Mouse (Mus musculus): ENCODE measurements at regions not wholly inside any gene's neighbourhood (a gene's known extent, or its start where the extent isn't known, plus 50 kb on each side); places are given as distances from the start of the nearest gene placed in this dataset.

DNA sequence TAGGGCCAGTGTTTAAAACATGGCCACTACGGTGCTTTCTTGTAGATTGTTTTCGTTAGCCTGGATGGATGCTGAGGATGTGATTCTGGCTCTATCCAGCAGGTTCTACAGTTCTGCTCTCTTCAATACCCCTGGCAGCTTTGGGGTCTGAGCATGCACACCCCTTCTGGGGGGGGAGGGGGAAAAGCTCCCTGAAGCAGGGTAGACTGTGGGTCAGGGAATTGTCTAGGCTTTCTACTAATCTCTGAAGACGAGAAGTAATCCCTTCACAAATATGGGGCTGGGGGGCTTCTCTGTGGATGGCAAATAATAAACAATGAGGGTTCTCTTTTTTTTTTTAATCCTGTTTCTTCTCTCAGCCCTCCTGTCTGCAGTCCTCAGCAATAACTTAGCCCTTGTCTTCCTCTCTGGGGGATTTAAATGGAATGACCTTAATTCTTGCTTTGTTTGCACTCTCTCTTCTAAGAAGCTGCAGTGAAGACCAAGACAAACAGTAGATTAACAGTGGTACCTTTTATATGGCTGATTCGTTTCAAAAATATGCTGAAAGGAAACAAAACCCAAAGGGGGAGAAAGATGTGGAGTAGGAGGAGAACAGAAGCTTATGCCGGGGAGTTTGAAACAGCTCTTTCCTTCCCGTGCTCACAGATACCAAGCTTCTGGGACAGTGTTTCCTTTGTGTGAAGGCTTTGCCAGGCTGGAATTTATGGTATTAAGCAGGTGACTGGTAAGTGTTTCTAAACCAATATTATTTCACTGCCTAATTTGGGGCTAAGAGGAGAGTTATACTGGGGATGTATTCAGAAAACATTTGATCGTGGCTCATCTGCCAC is 92.9 kb downstream of the Mbip start:
- TF ChIP-seq EP300 (optimal IDR thresholded peaks at IDR 0.05) = no peak
- Histone ChIP-seq H3K27ac (replicated peaks) (no peak overlapping the region), H3K9me3 (ENCODE audit: control insufficient read depth, low read length) (no peaks in the 10 kb centered on the region), H3K4me3 (ENCODE audit: low read depth, low read length) (no peak overlapping the region), H3K27me3 (ENCODE audit: control insufficient read depth, insufficient read depth, low read length) (no peaks in the 10 kb centered on the region), H3K4me2 (replicated peaks; ENCODE audit: low read depth) (no peak overlapping the region), H3K36me3 (ENCODE audit: control insufficient read depth, insufficient read depth, low read length) (no peaks in the 10 kb centered on the region), H3K4me1 (replicated peaks; ENCODE audit: control insufficient read depth, insufficient read depth) (no peaks in the 10 kb centered on the region), H3K9ac (ENCODE audit: low read length) (no peak overlapping the region)
- no peak for DNase-seq (ENCODE audit: low spot score)
- WGBS = 42% methylated on average over 7 of the region's 7 CpGs
- no peak for ATAC-seq (ENCODE audit: low FRiP score, low TSS enrichment)

DNA sequence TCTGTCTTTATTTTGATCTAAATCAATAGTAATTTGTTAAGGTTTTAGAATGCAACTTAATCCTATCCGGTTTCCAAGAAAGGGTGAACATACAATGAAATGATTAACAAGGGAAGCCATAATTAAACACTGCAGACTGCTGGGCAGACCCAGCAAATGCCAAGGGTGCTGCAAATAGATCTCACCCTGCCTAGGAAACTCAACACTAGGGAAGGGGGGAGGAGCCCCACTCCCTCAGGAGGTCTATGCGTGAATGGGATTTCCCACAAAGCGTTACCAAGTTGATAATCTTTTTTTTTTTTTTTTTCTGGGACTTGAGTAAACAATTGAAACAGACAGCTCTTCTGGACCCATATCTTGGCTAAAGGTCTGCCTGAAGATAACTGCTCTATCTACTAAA is 95.4 kb downstream of the Mbip start:
- TF ChIP-seq CTCF (IDR thresholded peaks at IDR 0.05; ENCODE audit: low read depth) (no peak), EP300 (optimal IDR thresholded peaks at IDR 0.05) (no peak)
- Histone ChIP-seq H3K27me3 (ENCODE audit: control insufficient read depth, insufficient read depth, low read length) (no peaks in the 10 kb centered on the region), H3K4me3 (ENCODE audit: low read depth, low read length) (no peak overlapping the region), H3K36me3 (ENCODE audit: control insufficient read depth, insufficient read depth, low read length) (no peaks in the 10 kb centered on the region), H3K4me1 (replicated peaks; ENCODE audit: control insufficient read depth, insufficient read depth) (no peaks in the 10 kb centered on the region), H3K9ac (ENCODE audit: low read length) (no peak overlapping the region), H3K9me3 (ENCODE audit: control insufficient read depth, low read length) (no peaks in the 10 kb centered on the region), H3K4me2 (replicated peaks; ENCODE audit: low read depth) (no peak overlapping the region), H3K27ac (replicated peaks) (no peak overlapping the region)
- ATAC-seq (ENCODE audit: low FRiP score, low TSS enrichment) (no peak), DNase-seq (ENCODE audit: low spot score) (no peak)
- WGBS = 21% methylated on average over 3 of the region's 3 CpGs

GRCm38 (mm10) chr12:56246406-56246805 is 99.3 kb downstream of the Mbip start:
- Histone ChIP-seq H3K4me3 (ENCODE audit: low read depth, low read length) (no peak overlapping the region), H3K27ac (replicated peaks) (no peak overlapping the region), H3K4me1 (replicated peaks; ENCODE audit: control insufficient read depth, insufficient read depth) (no peaks in the 10 kb centered on the region), H3K4me2 (replicated peaks; ENCODE audit: low read depth) (no peak overlapping the region), H3K9ac (ENCODE audit: low read length) (no peak overlapping the region), H3K36me3 (ENCODE audit: control insufficient read depth, insufficient read depth, low read length) (no peaks in the 10 kb centered on the region), H3K27me3 (ENCODE audit: control insufficient read depth, insufficient read depth, low read length) (no peaks in the 10 kb centered on the region), H3K9me3 (ENCODE audit: control insufficient read depth, low read length) (no peaks in the 10 kb centered on the region)
- TF ChIP-seq EP300 (optimal IDR thresholded peaks at IDR 0.05) (no peak), CTCF (IDR thresholded peaks at IDR 0.05; ENCODE audit: low read depth) (no peak)
- DNase-seq (ENCODE audit: low spot score) = no peak
- no peak for ATAC-seq (ENCODE audit: low FRiP score, low TSS enrichment)
- 92% methylated on average over 7 of the region's 7 CpGs for WGBS

DNA sequence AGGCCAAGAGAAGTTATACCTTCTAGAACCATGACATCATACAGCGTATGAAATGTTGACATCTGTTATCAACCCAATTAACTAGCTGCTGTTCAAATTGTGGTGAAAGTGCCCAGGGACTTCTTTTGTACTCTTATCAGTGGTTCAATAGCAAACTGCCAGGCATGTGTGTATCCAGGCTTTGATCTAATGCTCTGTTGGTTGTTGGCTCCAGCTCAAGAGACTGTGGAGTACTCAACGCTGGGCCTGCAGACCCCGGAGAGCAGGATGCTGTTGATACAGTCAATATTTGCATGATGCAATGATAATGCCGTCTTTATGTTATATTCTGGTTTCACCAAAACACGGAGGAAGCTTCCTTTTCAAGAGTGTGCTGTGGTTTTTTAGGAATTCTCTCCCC is 102.9 kb downstream of the Mbip start:
- no peaks in the 10 kb centered on the region for H3K27me3 ChIP-seq (ENCODE audit: control insufficient read depth, insufficient read depth, low read length)
- no peak overlapping the region for H3K4me3 ChIP-seq (ENCODE audit: low read depth, low read length)
- no peaks in the 10 kb centered on the region for H3K36me3 ChIP-seq (ENCODE audit: control insufficient read depth, insufficient read depth, low read length)
- peak; percentile 83 for ATAC-seq (ENCODE audit: low FRiP score, low TSS enrichment)
- TF ChIP-seq EP300 (optimal IDR thresholded peaks at IDR 0.05) = no peak
- TF ChIP-seq CTCF (IDR thresholded peaks at IDR 0.05; ENCODE audit: low read depth) = no peak
- 55% methylated on average over 5 of the region's 5 CpGs for WGBS
- no peaks in the 10 kb centered on the region for H3K9me3 ChIP-seq (ENCODE audit: control insufficient read depth, low read length)
- H3K27ac ChIP-seq (replicated peaks) = no peak overlapping the region
- DNase-seq (ENCODE audit: low spot score) = peak; percentile 55
- no peak overlapping the region for H3K9ac ChIP-seq (ENCODE audit: low read length)
- no peak overlapping the region for H3K4me2 ChIP-seq (replicated peaks; ENCODE audit: low read depth)
- H3K4me1 ChIP-seq (replicated peaks; ENCODE audit: control insufficient read depth, insufficient read depth) = no peaks in the 10 kb centered on the region

DNA sequence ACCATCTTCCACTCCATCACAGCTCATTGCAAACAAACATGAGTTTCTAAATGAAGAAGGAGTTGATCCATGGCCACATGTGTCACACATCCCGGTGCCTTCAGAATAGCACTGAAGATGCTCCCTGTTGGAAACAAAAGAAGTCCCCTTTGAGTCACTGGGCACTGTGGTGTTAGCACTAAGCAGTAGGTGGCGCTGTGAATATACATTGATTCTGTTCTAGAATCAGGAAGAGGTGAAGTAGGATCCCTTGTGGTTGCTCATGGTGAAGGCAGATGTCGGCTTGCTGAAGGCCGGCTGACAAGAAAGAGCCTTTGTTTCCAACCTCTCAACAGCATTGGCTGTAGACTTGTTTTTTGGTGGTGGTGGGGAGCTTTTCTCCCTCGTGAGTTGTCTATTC is 104.0 kb downstream of the Mbip start:
- ATAC-seq (ENCODE audit: low FRiP score, low TSS enrichment) (peak; percentile 82), DNase-seq (ENCODE audit: low spot score) (peak; percentile 65)
- Histone ChIP-seq H3K4me3 (ENCODE audit: low read depth, low read length) (no peak overlapping the region), H3K9ac (ENCODE audit: low read length) (no peak overlapping the region), H3K4me1 (replicated peaks; ENCODE audit: control insufficient read depth, insufficient read depth) (no peaks in the 10 kb centered on the region), H3K36me3 (ENCODE audit: control insufficient read depth, insufficient read depth, low read length) (no peaks in the 10 kb centered on the region), H3K27me3 (ENCODE audit: control insufficient read depth, insufficient read depth, low read length) (no peaks in the 10 kb centered on the region), H3K27ac (replicated peaks) (no peak overlapping the region), H3K4me2 (replicated peaks; ENCODE audit: low read depth) (no peak overlapping the region), H3K9me3 (ENCODE audit: control insufficient read depth, low read length) (no peaks in the 10 kb centered on the region)
- 37% methylated on average over 5 of the region's 5 CpGs for WGBS
- TF ChIP-seq CTCF (IDR thresholded peaks at IDR 0.05; ENCODE audit: low read depth) = peak; percentile 79
- TF ChIP-seq EP300 (optimal IDR thresholded peaks at IDR 0.05) = no peak

GRCm38 (mm10) chr12:56240206-56240605 is 105.5 kb downstream of the Mbip start:
- DNase-seq (ENCODE audit: low spot score) (no peak), ATAC-seq (ENCODE audit: low FRiP score, low TSS enrichment) (no peak)
- Histone ChIP-seq H3K27me3 (ENCODE audit: control insufficient read depth, insufficient read depth, low read length) (no peaks in the 10 kb centered on the region), H3K27ac (replicated peaks) (no peak overlapping the region), H3K4me1 (replicated peaks; ENCODE audit: control insufficient read depth, insufficient read depth) (no peaks in the 10 kb centered on the region), H3K4me3 (ENCODE audit: low read depth, low read length) (no peak overlapping the region), H3K9me3 (ENCODE audit: control insufficient read depth, low read length) (no peaks in the 10 kb centered on the region), H3K4me2 (replicated peaks; ENCODE audit: low read depth) (no peak overlapping the region), H3K9ac (ENCODE audit: low read length) (no peak overlapping the region), H3K36me3 (ENCODE audit: control insufficient read depth, insufficient read depth, low read length) (no peaks in the 10 kb centered on the region)
- WGBS = 23% methylated on average over 12 of the region's 12 CpGs
- no peak for TF ChIP-seq EP300 (optimal IDR thresholded peaks at IDR 0.05)
- no peak for TF ChIP-seq CTCF (IDR thresholded peaks at IDR 0.05; ENCODE audit: low read depth)

Measured in stomach, postnatal 0 days (tissue).